Mouse (Mus musculus): Measurements from ENCODE around the gene Dusp15.

GRCm38 (mm10) chr2:152905036-152905829 lies 46.3 kb downstream of the Dusp15 start:
- no peak for TF ChIP-seq CTCF (IDR thresholded peaks at IDR 0.05; ENCODE audit: extremely low read depth, insufficient read depth, insufficient read length, insufficient replicate concordance)
- TF ChIP-seq POLR2A (IDR thresholded peaks at IDR 0.05; ENCODE audit: low read depth, low read length): no peak

Measured in spleen, adult 2 months (tissue).